Mouse (Mus musculus) midbrain, embryonic 15.5 days (tissue): ENCODE data around the gene Hsdl1. TPM values are rescaled to one million over a fixed set of nuclear protein-coding genes. Genes with fewer than 3 reads are reported as not detected.

ENCODE experiments used
- ATAC-seq: fragments of 200-750 bp; cut with Nextera tagmentation; replicated peaks from 2 replicates; pipeline ENCODE4 v1.8.0; 2017; ENCODE audit warnings: moderate TSS enrichment
- H3K27ac ChIP-seq: fragments of 300-500 bp; sonication (generic); 2 replicates; pipeline ENCODE4 v1.5.1; 2015; ENCODE audit warnings: mild to moderate bottlenecking, inconsistent platforms
- H3K27me3 ChIP-seq: fragments of 300-500 bp; sonication (generic); replicated peaks from 2 replicates; pipeline ENCODE4 v1.6.1; 2015; ENCODE audit warnings: inconsistent platforms
- H3K36me3 ChIP-seq: fragments of 300-500 bp; sonication (generic); replicated peaks from 2 replicates; pipeline ENCODE4 v1.6.1; 2015; ENCODE audit warnings: inconsistent platforms
- H3K4me1 ChIP-seq: fragments of 300-500 bp; sonication (generic); 2 replicates; pipeline ENCODE4 v1.6.1; 2015; ENCODE audit warnings: inconsistent platforms
- H3K4me2 ChIP-seq: fragments of 300-500 bp; sonication (generic); 2 replicates; pipeline ENCODE4 v1.6.1; 2015; ENCODE audit warnings: inconsistent platforms, mild to moderate bottlenecking, moderate library complexity
- H3K4me3 ChIP-seq: fragments of 300-500 bp; sonication (generic); 2 replicates; pipeline ENCODE4 v1.5.1; 2015; ENCODE audit warnings: mild to moderate bottlenecking, inconsistent platforms
- H3K9ac ChIP-seq: fragments of 300-500 bp; sonication (generic); 2 replicates; pipeline ENCODE4 v1.6.1; 2015; ENCODE audit warnings: mild to moderate bottlenecking, inconsistent platforms
- H3K9me3 ChIP-seq: fragments of 300-500 bp; sonication (generic); 2 replicates; pipeline ENCODE4 v1.6.1; 2016; ENCODE audit warnings: inconsistent platforms
- WGBS: fragments of 180-500 bp; shearing (Covaris S2); methylation state at CpG from one replicate; pipeline ENCODE4 v1.1.7; 2015; ENCODE audit warnings: mixed read lengths; 5-methylcytosine and 5-hydroxymethylcytosine counted together
- polyA plus RNA-seq: library from polyadenylated mRNA; unstranded; fragments of >200 nt; fragmentation: Nextera tagmentation; extraction: Ambion mirVana; gene quantifications from 2 replicates; pipeline ENCODE4 v1.2.1, GENCODE M21; 2015

The Hsdl1 gene
- polyA plus RNA-seq, 1 experiment from 2014 or later, result 212 TPM

DNA sequence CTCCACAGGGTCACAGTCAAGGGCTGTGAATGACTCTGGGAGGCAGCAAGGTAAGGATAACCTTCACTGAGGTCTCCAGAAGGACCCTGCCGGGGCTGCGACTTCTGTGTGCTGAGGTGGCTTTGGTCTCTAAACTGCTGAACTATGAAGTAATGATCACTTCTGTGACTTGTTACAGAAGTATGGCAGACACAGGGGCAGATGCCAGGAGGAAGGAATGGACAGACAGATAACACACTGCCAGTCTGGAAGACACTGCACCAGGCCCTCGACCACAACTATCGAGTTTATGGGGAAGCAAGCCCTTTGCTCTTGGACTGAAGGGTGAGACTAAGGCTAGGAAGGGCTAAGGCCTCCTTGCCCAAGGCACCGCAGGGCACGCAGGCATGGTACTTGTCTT, 3.8 kb downstream of the Hsdl1 start:
- no peaks in the 10 kb centered on the region for H3K9me3 ChIP-seq
- WGBS, result 82% methylated on average over 6 of the region's 6 CpGs

DNA sequence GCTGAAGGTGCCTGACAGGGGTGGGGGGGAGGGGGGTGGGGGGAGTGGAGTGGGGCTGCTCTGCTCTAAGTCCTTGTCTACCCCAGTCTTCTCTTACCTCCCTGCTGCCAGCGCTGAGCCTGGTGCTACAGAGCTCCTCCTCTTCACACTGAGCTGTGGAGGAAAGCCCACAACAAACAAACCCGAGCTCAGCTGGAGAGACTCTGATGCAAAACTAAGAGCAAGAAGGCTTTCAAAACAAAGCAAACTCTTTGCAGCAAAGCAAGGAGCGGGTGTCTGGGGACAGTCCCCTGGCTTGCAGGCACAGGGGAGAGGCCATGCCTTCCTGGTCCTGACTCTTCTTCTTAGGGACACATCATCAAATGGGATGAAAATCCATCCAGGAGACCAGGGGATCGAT, 5.1 kb downstream of the Hsdl1 start:
- 39% methylated on average over 4 of the region's 4 CpGs for WGBS
- Histone ChIP-seq H3K36me3 (peaks cover 17% of the 10 kb centered on the region), H3K27ac (no peak overlapping the region), H3K4me2 (no peak overlapping the region), H3K27me3 (no peaks in the 10 kb centered on the region), H3K4me3 (no peak overlapping the region), H3K9ac (no peak overlapping the region), H3K9me3 (no peaks in the 10 kb centered on the region), H3K4me1 (peaks cover 20% of the 10 kb centered on the region)
- ATAC-seq, result no peak

More for the DNA sequence above, 3.8 kb downstream of the Hsdl1 start:
- ATAC-seq, result no peak
- peaks cover 3% of the 10 kb centered on the region for H3K27me3 ChIP-seq
- H3K4me2 ChIP-seq, result no peak overlapping the region
- peaks cover 5% of the 10 kb centered on the region for H3K36me3 ChIP-seq
- peaks cover 25% of the 10 kb centered on the region for H3K4me1 ChIP-seq
- no peak overlapping the region for H3K27ac ChIP-seq
- H3K9ac ChIP-seq, result no peak overlapping the region
- H3K4me3 ChIP-seq, result no peak overlapping the region

DNA sequence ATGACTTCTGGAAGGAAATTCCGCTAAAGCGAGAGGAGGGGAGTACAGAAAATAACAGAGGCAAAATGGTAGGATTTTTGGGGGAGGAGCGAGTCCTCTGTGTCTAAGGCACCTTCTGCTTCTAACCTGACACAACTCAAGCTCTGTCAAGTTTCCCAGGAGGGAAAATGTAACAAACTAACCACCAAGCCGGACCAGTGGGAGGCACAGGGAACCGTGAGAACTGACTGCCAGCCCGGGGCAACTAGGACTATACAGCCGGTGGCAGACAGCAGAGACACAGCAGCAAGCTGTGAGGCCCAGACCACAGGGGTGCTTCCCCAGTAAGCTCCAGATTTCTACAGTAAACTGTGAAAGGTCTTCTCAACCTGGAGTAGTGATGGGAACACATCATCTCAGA, 6.0 kb downstream of the Hsdl1 start:
- no peak for ATAC-seq
- WGBS, result 61% methylated on average over 7 of the region's 7 CpGs
- no peaks in the 10 kb centered on the region for H3K27me3 ChIP-seq
- peaks cover 25% of the 10 kb centered on the region for H3K36me3 ChIP-seq
- H3K4me2 ChIP-seq, result no peak overlapping the region
- no peaks in the 10 kb centered on the region for H3K9me3 ChIP-seq
- peaks cover 17% of the 10 kb centered on the region for H3K4me1 ChIP-seq
- H3K9ac ChIP-seq, result no peak overlapping the region
- no peak overlapping the region for H3K4me3 ChIP-seq
- H3K27ac ChIP-seq, result no peak overlapping the region

DNA sequence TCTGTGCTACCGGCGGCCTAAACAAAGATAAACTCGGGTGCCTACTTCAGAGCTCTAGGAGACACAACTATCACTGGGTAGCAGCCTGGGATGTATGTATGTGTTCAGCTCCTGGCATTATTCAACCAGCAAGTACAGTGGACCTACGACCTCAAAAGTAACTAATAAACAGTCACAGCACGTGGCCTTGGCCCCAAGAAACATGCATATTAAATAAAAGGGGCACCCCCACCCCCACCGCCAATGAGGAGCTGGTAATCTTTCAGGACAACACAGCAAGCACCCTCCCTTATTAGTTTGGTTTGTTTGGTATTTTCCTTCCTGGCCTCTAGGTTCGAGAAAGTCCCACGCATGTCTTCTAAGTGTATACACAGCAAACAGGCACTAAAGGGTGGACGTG, 6.7 kb downstream of the Hsdl1 start:
- Histone ChIP-seq H3K4me2 (no peak overlapping the region), H3K4me3 (no peak overlapping the region), H3K9ac (no peak overlapping the region), H3K4me1 (peaks cover 10% of the 10 kb centered on the region), H3K27me3 (no peaks in the 10 kb centered on the region), H3K9me3 (no peaks in the 10 kb centered on the region), H3K36me3 (peaks cover 32% of the 10 kb centered on the region), H3K27ac (no peak overlapping the region)
- no peak for ATAC-seq
- WGBS, result 93% methylated on average over 9 of the region's 9 CpGs

DNA sequence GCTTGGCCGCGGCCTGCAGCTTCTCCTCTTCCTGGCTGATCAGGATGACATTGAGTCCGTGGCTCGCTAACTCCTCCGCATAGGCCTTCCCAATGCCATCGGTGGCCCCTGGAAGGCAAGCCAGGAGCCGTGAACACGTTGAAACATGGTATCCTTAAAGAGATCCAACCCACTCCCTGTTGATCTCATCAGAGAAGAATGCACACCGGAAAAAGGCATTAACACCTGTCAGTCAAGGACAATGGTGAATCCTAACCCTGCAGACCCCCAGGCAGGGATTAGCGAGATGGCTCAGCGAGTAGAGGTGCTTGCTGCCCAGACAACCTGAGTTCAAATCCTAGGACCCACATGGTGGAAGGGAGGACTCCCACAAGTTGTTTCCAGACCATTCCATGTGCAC, 8.6 kb downstream of the Hsdl1 start:
- H3K9ac ChIP-seq, result no peak overlapping the region
- no peak for ATAC-seq
- H3K9me3 ChIP-seq, result no peaks in the 10 kb centered on the region
- H3K27ac ChIP-seq, result no peak overlapping the region
- peaks cover 44% of the 10 kb centered on the region for H3K36me3 ChIP-seq
- WGBS, result 79% methylated on average over 11 of the region's 11 CpGs
- no peaks in the 10 kb centered on the region for H3K27me3 ChIP-seq
- no peak overlapping the region for H3K4me2 ChIP-seq
- H3K4me3 ChIP-seq, result no peak overlapping the region
- no peaks in the 10 kb centered on the region for H3K4me1 ChIP-seq

DNA sequence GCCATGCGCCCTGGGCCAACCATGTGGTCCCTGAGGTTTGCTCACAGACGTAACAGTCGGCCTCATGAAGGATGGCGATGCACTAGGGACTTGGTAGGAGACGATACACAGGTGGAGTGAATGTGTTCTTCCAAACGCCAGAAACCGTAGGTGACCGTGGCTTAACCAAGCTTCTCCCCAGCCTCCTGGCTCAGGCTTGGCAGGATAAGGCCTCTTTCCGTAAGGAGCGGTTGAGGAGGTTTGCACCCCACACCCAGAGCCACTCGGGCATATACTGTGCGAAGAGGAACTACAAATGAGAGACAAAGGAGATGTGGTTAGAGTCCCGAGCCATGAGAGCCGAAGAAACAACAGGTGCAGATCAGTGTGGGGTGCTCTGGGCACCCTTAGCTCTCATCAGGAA, 11.1 kb downstream of the Hsdl1 start:
- H3K36me3 ChIP-seq, result peaks cover 50% of the 10 kb centered on the region

DNA sequence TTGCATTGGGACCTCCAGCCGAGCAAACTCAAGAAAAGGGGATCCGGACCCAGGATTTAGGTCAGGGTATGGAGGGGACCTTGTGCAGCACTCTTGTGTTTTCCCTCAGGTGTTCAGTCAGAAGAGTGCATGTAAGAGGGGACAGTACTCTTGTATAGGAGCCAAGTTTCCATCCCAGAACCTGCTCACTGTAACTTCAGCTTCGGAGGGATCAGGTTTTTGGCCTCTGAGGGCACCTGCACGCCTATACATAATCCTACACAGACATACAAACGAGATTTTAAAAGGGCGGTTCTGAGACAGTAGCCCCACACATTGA, 15.6 kb downstream of the Hsdl1 start:
- Histone ChIP-seq H3K36me3 (peaks cover 29% of the 10 kb centered on the region), H3K4me3 (peak overlapping the region; percentile 74; the same call in 1 of the 2 replicates), H3K4me2 (peak overlapping the region; percentile 76; the same call in 1 of the 2 replicates), H3K9ac (peak overlapping the region; percentile 45; the same call in 1 of the 2 replicates), H3K4me1 (peaks cover 35% of the 10 kb centered on the region), H3K27me3 (no peaks in the 10 kb centered on the region), H3K9me3 (no peaks in the 10 kb centered on the region), H3K27ac (peak overlapping the region; percentile 95)
- WGBS, result 85% methylated on average over 6 of the region's 6 CpGs
- ATAC-seq, result peak; percentile 3; the same call in 1 of the 2 replicates

More for the DNA sequence above, 11.1 kb downstream of the Hsdl1 start:
- Histone ChIP-seq H3K4me1 (peaks cover 5% of the 10 kb centered on the region), H3K27ac (no peak overlapping the region), H3K9me3 (no peaks in the 10 kb centered on the region), H3K27me3 (no peaks in the 10 kb centered on the region), H3K4me3 (no peak overlapping the region), H3K4me2 (no peak overlapping the region), H3K9ac (no peak overlapping the region)
- WGBS, result 93% methylated on average over 14 of the region's 14 CpGs
- no peak for ATAC-seq

DNA sequence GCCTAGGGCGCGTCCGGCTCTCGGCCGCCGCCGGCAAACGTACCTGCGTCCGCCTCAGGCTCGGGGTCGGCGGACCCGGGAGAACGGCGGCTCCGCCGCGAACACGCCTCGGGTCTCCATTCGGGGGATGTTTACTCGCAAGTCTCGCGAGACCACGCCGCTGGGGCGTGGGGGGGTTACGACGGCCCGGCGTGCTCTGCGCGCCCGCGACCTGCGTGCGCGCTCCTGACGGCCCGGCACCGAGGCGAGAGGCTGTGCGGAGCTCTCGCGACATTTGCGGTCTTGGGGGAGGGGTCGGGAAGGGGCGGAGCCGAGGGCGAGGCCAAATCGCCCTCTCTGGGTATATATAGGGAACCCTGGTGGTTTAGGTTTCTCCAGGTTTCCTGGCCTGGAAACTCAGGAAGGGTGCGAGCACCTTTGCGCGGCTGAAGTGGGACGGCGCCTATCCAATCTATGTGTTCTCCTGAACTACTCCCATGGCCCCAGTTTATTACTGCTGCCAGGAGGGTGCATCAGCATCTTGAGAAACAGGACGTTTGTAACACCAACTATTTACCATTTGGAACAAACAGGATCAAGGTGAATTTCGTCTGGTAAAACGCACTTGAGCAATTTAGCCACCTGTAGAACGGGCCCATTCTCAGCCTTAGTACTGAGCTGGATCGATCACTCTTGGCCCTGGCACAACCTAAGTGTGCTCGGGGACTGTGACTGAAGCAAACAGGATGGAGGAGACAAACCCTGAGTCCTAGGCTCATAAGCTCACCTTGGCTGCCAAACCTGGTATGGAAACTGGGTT, 16.2 kb downstream of the Hsdl1 start, which contains the start of gene Mbtps1:
Gene Mbtps1, minus strand, starts transcription at position 133 of the 799 bp plus-strand sequence.
- Histone ChIP-seq H3K27me3 (no peaks in the 10 kb centered on the region), H3K27ac (peak within 1 kb of the TSS; percentile 95), H3K4me2 (peak within 1 kb of the TSS; percentile 76), H3K4me3 (peak within 1 kb of the TSS; percentile 74), H3K4me1 (peaks cover 35% of the 10 kb centered on the region), H3K36me3 (peaks cover 24% of the 10 kb centered on the region), H3K9ac (peak within 1 kb of the TSS; percentile 79), H3K9me3 (no peaks in the 10 kb centered on the region)
- 7% methylated on average over 59 of the region's 63 CpGs for WGBS
- peak; percentile 95 for ATAC-seq

DNA sequence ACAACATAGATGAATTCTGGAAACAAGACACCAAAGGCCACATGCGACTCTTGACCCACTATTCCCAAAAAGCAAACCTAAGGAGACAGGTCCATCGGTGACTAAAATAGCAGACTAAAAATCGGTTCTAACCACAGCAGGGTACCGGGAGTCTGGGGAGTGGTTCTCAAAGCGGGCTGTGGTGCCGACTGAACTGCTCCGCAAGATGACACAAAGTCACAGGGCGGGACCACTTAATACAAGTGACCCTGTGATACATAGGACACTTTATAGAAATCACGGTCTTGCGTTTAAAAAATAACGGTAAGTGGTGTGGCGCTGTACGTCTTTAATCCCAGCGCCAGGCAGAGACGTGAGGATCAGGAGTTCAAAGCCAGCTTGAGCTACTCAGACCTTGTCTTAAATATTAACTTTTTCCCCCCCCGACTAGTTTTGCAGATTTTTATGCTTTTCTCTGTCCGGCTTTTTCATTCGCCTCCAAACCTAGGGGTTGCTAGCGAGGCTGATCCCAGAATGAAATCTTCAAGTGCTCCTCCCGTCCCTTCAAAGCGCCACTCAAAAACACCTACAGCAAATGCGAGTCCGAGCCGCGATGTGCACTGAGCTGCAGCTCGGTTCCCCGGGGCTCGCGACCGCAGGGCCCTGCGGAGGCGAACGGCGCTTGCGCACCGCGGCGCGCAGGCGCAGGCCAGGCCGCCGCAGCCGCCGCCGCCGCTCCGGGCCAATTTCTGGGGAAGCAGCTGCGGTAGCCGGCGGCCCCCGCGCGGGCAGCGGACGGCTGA, 17.0 kb downstream of the Hsdl1 start:
- Histone ChIP-seq H3K9ac (peak overlapping the region; percentile 79), H3K4me1 (peaks cover 35% of the 10 kb centered on the region), H3K27me3 (no peaks in the 10 kb centered on the region), H3K4me2 (peak overlapping the region; percentile 76), H3K27ac (peak overlapping the region; percentile 95), H3K9me3 (no peaks in the 10 kb centered on the region), H3K4me3 (peak overlapping the region; percentile 74), H3K36me3 (peaks cover 16% of the 10 kb centered on the region)
- ATAC-seq, result peak; percentile 92
- under 1% methylated on average over 55 of the region's 55 CpGs for WGBS

DNA sequence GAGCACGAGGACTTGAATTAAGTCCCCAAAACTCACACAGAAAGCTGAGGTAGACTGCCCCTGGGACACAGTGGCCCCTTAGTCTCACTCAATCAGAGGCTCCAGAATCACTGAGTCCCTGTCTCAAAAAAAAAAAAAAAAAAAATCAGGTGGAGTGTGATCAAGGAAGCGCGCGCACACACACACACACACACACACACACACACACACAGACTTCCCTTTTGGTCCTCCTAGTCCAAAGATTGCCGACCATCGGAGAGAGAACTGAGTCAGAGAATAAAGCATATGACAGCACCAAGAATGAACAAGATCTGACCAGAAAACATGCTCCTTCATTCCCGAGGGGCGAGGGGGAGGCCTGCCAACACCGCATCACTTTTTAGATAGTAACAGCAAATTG, 17.9 kb downstream of the Hsdl1 start:
- Histone ChIP-seq H3K27ac (no peak overlapping the region), H3K27me3 (no peaks in the 10 kb centered on the region), H3K4me3 (peak overlapping the region; percentile 74; the same call in 1 of the 2 replicates), H3K9ac (peak overlapping the region; percentile 79; the same call in 1 of the 2 replicates), H3K4me1 (peaks cover 35% of the 10 kb centered on the region), H3K4me2 (peak overlapping the region; percentile 76), H3K9me3 (no peaks in the 10 kb centered on the region), H3K36me3 (peaks cover 8% of the 10 kb centered on the region; the same call in 1 of the 2 replicates)
- WGBS, result 85% methylated on average over 9 of the region's 9 CpGs
- no peak for ATAC-seq

DNA sequence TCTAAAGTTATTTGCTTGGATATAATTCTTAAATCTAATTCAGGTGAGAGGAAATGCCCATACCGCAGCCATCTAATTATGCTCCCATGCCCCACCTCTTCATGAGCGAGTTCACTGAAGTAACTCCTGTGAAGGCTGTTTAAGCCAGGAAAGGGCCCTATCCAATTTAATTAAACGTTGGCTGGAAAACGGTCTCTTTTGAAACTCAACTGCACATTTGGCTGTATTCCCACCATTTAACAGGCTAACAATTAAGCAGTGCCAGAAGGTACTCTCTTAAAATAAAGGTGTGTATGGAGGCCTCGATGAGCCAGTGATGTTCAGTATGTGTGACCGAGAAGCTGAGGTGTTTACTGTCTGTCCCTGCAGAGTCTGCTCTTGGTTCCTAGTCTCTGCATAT, 19.1 kb downstream of the Hsdl1 start:
- Histone ChIP-seq H3K36me3 (0 out of 2 replicates have a peak, but pooled peaks cover 4% of the 10 kb centered on the region), H3K4me3 (no peak overlapping the region), H3K27ac (no peak overlapping the region), H3K4me2 (no peak overlapping the region), H3K9ac (no peak overlapping the region), H3K9me3 (no peaks in the 10 kb centered on the region), H3K27me3 (no peaks in the 10 kb centered on the region), H3K4me1 (peaks cover 35% of the 10 kb centered on the region)
- ATAC-seq, result no peak
- 78% methylated on average over 6 of the region's 6 CpGs for WGBS

DNA sequence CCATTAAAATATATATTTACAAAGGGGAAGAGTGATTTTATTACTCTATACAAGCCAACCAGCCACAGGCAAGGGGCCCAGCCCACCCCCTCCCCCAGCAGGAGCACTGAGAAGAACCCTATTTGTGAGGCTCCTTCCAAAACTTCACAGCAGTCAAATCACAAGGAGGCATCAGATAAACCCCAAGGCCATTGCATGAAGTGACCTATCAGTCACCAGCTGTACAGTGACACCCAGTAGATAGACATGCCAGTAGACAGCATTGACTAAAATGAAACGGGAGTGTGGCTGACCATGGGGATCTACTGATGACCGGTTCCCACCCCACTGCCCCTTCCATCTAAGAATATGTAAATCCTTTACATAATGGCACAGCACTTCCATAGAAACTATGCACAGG, 22.0 kb downstream of the Hsdl1 start:
- Histone ChIP-seq H3K27ac (no peak overlapping the region), H3K4me2 (no peak overlapping the region), H3K4me1 (peaks cover 29% of the 10 kb centered on the region), H3K9ac (no peak overlapping the region), H3K36me3 (no peaks in the 10 kb centered on the region), H3K9me3 (no peaks in the 10 kb centered on the region), H3K4me3 (no peak overlapping the region), H3K27me3 (no peaks in the 10 kb centered on the region)
- 61% methylated on average over 2 of the region's 2 CpGs for WGBS
- no peak for ATAC-seq
